Mouse (Mus musculus) thymus, postnatal 14 days (tissue): ENCODE measurements around the gene Atp5k.

Experiments
- DNase-seq: peaks from one replicate; pipeline ENCODE4 v3.0.0; 2021

The Atp5k gene

DNA sequence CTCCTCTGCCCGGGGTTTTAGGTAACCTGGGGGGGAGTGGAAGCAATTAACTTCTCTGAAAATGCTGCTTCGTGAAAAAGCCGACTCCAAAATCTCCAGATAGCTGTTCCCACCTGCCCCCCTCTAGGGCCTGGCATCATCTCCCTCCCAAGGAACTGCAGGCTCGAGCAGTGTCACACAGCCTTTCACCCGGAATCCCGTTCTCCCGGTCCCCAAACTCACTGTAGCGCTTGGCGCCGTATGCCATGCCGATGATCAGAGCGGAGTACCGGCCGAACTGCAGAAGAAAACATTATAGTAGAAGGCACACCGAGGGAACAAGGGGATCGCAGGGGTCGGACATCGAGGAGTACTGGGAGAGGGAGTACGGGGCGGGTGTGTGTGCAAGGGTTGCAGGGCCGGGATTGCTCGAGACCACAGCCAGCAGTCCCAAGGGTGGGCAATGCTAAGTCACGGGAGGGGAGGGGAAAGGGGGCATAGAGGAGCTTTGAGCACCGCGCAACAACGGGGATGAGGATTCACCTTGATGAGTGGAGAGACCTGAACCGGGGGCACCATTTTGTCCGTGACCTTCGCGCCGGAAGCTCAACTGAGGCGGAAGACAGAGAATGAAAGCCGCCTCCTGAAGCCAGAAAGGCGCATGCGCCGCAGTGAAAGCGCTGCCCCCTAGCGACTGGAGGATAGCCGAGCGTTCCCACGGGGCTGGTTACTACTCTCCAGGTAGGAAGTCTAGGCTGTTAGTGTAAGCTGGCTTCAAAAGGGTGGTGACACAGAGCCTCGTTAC lies at the start of gene Atp5k:
Gene Atp5k (minus strand): TSS at position 645 of the 784 bp plus-strand sequence.
- peak; percentile 95 for DNase-seq

DNA sequence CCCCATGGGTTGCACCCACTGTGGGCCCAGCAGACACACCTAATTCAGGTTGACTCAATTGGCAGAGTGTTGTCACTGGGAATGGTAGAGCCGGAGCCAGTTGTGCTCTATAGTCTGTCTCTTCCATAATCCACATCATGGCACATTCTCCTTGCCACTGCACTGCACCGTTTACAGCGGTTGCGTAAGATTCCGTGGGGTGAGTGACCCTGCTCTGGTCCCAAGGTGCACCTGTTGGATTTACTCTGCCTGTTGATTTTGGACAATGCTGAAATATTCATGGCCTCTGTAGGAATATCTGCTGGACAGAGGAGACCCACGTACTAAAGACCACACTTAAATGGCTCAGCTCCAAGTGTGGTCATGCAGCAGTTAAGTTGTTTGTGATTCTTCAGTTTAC lies 48.8 kb upstream of the Atp5k start:
- DNase-seq = no peak

DNA sequence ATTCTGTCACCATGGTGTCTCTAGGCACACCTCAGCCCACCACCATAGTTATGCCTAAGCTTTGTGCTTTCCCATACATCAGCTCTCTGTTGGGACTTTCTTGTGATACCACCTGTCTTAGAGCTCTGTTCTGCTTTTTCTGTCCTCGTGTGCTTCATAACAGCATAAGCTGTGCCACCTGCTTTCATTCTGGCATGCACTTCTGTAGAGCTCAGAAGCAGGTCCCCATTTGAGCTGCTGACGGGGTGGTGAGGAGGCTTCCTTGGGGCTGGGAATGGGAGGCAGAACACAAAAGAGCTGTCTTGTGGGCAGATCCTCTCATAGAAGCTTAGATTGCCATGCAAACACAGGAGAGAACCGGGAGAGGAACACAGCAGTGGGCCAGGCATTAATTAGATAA lies 41.7 kb upstream of the Atp5k start:
- no peak for DNase-seq

DNA sequence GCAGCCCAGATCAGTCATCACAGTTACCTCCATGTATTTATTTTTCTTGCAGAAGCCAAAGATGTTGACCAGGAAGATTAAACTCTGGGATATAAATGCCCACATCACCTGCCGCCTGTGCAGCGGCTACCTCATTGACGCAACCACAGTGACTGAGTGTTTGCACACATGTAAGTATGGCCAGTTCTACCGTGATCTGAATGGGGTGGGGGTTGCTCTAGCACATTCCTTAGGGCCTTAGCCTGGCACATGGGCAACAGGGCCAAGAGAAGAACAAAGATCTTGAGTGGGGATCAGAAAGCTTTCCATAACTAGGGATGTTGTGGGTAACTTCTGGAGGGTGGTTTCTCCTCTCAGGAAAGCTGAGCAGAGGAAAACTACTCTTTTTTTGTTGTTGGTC lies 39.5 kb upstream of the Atp5k start:
- no peak for DNase-seq

GRCm38 (mm10) chr5:108469617-108470016 lies 35.4 kb upstream of the Atp5k start:
- DNase-seq = no peak

- no peak for DNase-seq
These were observed 32.4 kb upstream of the Atp5k start for GRCm38 (mm10) chr5:108466647-108467046.

- DNase-seq = no peak
These were observed 31.1 kb upstream of the Atp5k start for GRCm38 (mm10) chr5:108465131-108465891.

GRCm38 (mm10) chr5:108462446-108462845 lies 28.2 kb upstream of the Atp5k start:
- peak; percentile 25 for DNase-seq

DNA sequence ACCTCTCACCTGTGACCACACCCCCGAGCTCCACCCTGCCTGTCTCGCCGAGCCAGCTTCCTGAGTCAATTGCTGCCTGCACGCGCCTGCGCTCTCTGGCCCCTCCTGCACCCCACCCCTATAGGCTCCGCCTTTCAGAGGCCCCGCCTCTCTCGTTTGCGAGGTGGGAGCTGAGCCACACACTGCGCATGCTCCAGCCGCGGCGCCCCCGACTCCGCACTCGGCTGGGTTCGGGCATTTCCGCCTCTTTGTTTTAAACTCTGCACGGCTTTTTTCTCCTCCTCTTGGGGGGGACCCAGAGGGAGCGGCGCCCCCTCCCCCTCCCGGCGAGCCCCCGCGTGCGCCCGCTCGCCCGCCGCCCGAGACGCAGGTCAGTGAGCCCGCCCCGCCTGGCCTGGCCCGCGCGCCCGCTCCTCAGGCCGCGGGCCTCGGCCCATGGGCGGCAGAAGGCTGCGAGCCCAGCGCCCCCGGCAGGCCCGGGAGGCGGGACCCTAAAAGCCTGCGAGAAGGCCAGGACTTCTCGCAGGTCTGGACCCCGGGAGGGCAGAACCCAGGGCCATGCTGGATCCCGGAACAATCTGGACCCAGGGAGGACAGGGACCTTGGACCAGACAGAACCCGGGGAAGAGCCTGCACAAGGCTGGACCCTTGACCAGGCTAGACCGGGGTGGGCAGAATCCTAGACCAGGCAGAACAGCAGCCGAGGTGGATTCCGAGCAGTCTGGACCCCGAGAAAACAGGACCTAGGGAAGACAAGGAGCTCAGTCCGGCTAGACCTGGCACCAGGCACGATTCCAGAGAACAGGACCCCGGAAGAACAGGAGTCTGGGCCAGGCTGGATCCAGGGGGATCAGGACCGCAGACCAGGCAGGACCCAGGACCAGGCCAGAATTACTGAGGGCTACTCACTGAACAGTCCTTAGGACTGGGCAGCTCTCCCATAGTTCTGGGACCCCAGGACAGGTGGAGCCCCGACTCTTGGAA lies 27.1 kb upstream of the Atp5k start, which contains the start of gene Pcgf3:
Gene Pcgf3 (plus strand): TSS at position 151 of the 984 bp plus-strand sequence.
- DNase-seq = peak; percentile 100

GRCm38 (mm10) chr5:108460461-108460860 lies 26.2 kb upstream of the Atp5k start:
- peak; percentile 25 for DNase-seq

- DNase-seq = peak; percentile 63
These were observed 24.5 kb upstream of the Atp5k start for GRCm38 (mm10) chr5:108458706-108459105.

GRCm38 (mm10) chr5:108454094-108454493 lies 19.8 kb upstream of the Atp5k start:
- DNase-seq = no peak

DNA sequence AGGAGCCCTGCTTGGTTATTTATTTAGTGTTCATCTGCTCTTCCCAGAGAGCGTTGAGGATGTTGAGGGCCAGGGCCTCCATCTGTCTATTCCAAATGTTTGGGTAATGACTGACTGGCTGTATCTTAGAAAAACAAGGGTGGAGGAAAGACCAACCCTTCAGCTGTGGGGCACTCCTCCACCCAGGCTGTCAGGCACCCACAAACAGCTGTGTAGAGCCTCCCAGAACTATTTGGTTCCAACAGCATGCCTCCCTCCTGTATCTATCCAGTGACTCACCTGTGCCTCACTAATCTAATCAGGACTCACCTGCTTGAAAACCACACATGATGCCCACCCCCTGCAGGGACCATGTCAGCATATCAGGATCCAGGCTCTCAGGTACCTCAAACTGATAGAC lies 18.2 kb upstream of the Atp5k start:
- no peak for DNase-seq

DNA sequence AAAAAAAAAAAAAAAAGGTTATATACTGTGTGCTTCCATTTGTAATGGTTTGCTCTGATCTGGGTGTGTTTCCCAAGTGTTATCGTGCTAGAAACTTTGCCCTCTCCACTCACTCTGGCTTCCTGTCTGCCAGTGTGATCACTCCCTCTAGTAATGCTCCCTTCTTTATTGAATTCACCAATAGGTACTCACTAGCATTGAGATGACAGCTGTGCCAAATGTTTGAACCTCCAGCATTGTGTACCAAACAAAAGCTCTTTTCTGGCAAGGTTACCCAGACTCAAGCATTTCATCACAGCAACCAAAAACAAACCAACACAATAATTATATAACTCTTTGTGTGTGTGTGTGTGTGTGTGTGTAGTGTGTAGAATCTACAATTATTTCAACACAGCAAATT lies 17.4 kb upstream of the Atp5k start:
- DNase-seq = no peak

GRCm38 (mm10) chr5:108450837-108451540 lies 16.7 kb upstream of the Atp5k start:
- no peak for DNase-seq

GRCm38 (mm10) chr5:108448785-108449668 lies 14.8 kb upstream of the Atp5k start, which contains the start of gene Mfsd7a:
Gene Mfsd7a, minus strand, starts transcription at chr5:108448891.
- DNase-seq = no peak

- no peak for DNase-seq
These were observed 13.6 kb upstream of the Atp5k start for GRCm38 (mm10) chr5:108447857-108448256.

DNA sequence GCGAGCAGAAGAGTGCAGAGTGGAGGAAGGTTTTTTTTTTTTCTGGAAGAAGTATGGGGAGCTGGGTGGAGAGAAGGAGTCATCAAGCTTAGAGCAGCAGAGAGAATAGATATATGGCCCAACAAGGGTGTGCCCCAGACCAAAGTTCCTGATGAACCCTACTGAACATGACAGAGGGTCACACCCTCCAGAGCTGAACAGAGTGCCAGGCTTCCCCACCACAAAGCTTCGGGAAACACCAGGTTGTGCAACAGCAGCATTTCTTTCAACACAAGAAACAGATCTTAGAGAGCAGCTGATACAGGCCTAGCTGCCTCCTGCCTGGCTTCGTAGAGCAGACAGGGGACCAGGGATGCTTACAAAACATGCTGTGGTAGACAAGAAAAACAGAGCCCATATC lies 12.7 kb upstream of the Atp5k start:
- no peak for DNase-seq

DNA sequence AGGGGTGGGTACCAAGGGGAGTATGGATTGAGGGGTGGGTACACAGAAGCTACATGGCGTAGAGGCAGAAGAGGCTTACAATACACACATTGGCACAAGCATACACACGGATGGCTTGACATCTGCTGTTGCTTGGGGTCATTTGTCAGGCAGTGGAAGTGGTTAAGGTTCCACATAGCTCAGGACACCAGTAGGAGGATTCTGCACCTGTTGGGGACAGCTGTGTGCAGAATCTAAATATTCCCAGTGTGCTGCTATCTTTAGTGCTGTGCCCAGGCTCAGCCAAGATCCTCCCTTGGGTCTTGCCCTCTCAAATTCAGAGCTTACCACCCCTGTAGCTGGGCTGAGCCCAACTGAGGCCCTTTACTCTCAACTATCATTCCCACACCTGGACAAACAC lies 1.9 kb upstream of the Atp5k start:
- no peak for DNase-seq

DNA sequence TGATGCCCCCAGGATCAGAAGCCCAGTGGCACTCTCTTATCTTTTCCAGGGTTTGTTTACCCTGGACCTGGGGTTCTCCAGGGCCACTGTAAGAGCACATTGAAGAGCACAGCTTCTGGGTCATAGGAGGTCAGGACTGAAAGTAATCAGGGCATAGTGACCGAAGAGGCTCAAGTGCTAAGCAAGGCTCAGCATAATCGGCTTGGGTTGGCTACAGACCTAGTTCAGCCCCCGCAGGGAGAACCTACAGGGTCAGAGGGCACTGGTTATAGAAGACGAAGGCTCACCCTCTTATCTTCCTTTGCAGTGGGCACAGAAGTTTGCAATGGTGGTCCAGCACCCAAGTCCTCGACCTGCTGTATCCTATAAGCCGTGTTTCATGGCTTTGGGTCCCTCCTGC lies 3.1 kb downstream of the Atp5k start:
- no peak for DNase-seq

DNA sequence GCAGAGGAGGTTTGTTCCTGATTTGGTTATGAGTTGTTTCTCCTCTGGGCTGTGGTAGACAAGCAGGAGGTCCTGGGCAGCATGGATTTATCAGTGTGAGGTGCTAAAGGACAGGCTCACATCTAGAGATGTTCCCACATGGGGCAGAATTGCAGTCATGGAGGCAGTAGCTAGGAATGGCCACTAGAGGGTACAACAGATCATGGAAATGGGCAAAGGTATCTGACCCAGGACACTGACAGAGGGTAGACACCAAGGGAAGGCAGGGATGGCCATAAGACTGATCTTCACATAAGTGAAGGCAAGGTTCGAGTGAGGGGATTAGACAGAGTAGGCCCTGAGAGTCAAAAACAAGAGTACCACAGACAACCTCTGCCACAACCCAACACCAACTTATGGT lies 7.1 kb downstream of the Atp5k start:
- peak; percentile 58 for DNase-seq
